Mouse (Mus musculus) embryo, embryonic 10.5 days (tissue): ENCODE results near the gene Cdk10.

ENCODE experiments used
- DNase-seq: peaks from one replicate; pipeline ENCODE4 v3.0.0-alpha.2; 2015; ENCODE audit warnings: low spot score

The Cdk10 gene

GRCm38 (mm10) chr8:123271901-123272300, 47.3 kb downstream of the Cdk10 start:
- DNase-seq, result no peak

GRCm38 (mm10) chr8:123274447-123274846, 49.8 kb downstream of the Cdk10 start:
- DNase-seq, result no peak

DNA sequence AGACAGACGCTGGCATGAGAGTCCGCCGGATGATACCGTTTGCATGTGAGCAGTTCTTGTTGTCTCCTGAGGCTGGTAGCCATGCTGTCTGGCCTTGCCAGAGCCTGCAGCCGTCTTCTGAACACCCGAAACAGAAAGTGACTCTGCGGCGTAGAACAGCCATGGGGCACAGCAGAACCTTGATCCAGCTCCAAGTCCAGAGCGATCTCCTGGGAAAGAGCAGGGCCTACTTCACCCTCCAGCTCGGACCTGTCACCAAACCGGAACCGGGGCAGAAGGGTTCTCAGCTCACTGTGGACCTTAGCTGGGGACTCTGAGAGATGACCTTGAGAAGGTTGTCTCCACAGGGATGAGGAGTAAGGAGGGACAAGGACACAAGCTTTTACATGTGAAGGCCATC, 50.5 kb downstream of the Cdk10 start:
- DNase-seq, result no peak

DNA sequence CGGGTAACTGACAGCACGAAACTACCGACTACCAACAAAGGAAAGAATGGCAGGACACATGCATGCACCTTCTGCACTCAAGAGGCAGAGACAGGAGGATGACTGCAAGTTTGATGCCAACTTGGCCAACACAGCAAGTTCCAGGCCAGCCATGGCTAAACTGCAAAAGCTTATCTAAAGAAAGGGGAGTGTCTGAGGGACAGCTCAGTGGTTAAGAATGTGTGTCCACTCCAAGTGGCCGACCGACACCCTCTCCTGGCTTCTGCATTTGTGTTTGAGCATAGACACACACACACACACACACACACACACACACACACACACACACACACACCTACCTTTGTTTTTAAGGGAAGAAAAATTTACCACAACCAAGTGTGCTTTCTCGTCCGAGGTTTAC, 53.8 kb downstream of the Cdk10 start:
- DNase-seq, result no peak

DNA sequence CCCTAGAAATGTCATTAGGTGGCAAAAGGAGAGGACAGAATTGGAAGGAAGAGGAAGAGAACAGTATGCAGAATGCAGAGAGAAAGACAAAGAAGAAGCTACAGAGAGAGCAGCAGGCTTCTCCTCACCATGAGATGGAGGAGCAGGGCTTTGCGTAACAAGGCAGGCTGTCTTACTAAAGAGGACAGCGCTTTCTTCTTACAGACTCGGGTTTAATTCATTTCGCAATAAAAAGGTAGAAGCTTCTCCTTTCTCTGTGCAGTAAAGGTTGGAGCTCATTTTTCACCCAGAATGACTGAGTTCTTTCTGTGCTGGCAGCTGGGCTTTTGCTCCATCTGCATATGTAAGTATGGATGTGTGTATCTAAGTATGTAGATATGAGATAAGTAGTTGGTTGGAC, 55.2 kb downstream of the Cdk10 start:
- DNase-seq, result no peak

GRCm38 (mm10) chr8:123280302-123281094, 55.9 kb downstream of the Cdk10 start:
- no peak for DNase-seq
